Mouse (Mus musculus): ENCODE measurements at regions not wholly inside any gene's neighbourhood (a gene's known extent, or its start where the extent isn't known, plus 50 kb on each side); places are given as distances from the start of the nearest gene placed in this dataset.

GRCm38 (mm10) chr8:33079867-33080585, 348.5 kb upstream of the 5930422O12Rik start:
- TF ChIP-seq CTCF (IDR thresholded peaks at IDR 0.05; ENCODE audit: low read depth) (no peak), EP300 (optimal IDR thresholded peaks at IDR 0.05) (no peak)

All from stomach, postnatal 0 days (tissue).